Mouse (Mus musculus): Measurements from ENCODE around the gene Kbtbd6. TPM values are rescaled to one million over a fixed set of nuclear protein-coding genes. Genes with fewer than 3 reads are reported as not detected.
A peak's percentile ranks its signal among the peaks of the same experiment; 100 is the strongest.
"Not testable (repeated sequence)": the region's sequence is repeated elsewhere in the genome, so short reads cannot be mapped to it uniquely, and the experiment has no call there.

Gene Kbtbd6
- polyA plus RNA-seq, 1 experiment from 2014 or later: 4.6 TPM

DNA sequence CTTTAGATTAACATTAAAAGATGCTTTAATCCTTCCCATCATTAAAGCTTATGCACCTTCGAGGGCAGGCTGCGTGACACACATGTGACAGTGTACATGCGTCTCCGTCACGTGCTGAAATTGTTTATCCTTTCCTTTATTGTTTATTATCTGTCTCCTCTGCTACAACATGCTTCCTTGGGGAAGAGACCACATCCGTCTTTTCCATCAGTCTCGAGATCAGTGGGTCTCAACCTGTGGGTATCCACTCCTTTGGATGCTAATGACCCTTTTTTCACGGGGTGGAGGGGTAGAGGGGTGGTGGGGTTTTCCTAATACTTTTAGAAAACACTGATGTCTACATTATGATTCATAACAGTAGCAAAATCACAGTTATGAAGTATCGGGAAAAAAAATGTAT is 7.0 kb upstream of the Kbtbd6 start:
- no peak for ATAC-seq (ENCODE audit: borderline replicate concordance, extremely low read depth, low FRiP score, low TSS enrichment)
- H3K4me3 ChIP-seq: no peak overlapping the region
- no peaks in the 10 kb centered on the region for H3K9me3 ChIP-seq
- H3K27me3 ChIP-seq: no peaks in the 10 kb centered on the region
- no peak overlapping the region for H3K27ac ChIP-seq
- no peaks in the 10 kb centered on the region for H3K36me3 ChIP-seq
- no peak overlapping the region for H3K4me2 ChIP-seq
- WGBS: 69% methylated on average over 9 of the region's 9 CpGs
- no peaks in the 10 kb centered on the region for H3K4me1 ChIP-seq
- no peak overlapping the region for H3K9ac ChIP-seq

DNA sequence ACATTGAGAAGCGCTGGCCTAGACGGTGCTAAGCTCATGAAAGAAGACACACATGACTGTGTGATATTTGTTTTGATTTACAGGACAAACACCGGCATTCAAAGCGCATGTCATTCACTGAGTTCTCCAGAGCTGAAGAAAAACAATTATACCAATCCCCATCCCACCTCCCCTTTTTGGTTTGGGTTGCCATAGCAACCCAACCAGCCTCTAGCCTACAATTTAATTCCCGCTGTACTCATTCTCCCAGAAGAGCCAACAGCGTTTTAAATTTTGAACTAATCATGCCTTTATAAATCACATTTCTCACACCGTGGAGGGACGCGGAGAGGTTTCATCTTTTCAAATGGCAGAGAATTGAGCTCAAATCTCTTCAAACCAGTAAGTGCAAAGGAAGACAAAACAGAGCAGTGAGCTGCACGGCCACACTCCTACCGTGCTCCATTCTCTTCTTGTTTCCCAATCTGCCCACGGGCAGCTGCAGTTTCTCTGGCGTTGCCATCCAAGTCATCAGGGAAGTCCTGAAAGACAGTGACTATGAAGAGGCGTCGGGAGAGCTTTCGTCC is 6.5 kb upstream of the Kbtbd6 start:
- Histone ChIP-seq H3K4me3 (no peak overlapping the region), H3K9me3 (no peaks in the 10 kb centered on the region), H3K36me3 (no peaks in the 10 kb centered on the region), H3K27ac (no peak overlapping the region), H3K9ac (no peak overlapping the region), H3K4me1 (no peaks in the 10 kb centered on the region), H3K4me2 (no peak overlapping the region), H3K27me3 (no peaks in the 10 kb centered on the region)
- WGBS: 67% methylated on average over 16 of the region's 16 CpGs
- ATAC-seq (ENCODE audit: borderline replicate concordance, extremely low read depth, low FRiP score, low TSS enrichment): no peak

DNA sequence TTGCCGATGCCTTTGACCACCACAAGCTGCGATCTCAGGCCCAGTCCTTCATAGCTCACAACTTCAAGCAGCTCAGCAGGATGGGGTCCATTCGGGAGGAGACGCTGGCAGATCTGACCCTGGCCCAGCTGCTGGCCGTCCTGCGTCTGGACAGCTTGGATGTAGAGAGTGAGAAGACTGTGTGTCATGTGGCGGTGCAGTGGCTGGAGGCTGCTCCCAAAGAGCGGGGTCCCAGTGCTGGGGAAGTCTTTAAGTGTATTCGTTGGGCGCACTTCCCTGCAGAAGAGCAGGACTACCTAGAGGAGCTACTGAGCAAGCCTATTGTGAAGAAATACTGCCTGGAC is 928 bp downstream of the Kbtbd6 start:
- not testable (repeated sequence) for H3K9ac ChIP-seq; H3K4me3 ChIP-seq; H3K9me3 ChIP-seq; ATAC-seq (ENCODE audit: borderline replicate concordance, extremely low read depth, low FRiP score, low TSS enrichment); H3K27me3 ChIP-seq; H3K4me1 ChIP-seq; H3K27ac ChIP-seq; H3K4me2 ChIP-seq; H3K36me3 ChIP-seq
- WGBS: 90% methylated on average over 8 of the region's 10 CpGs

DNA sequence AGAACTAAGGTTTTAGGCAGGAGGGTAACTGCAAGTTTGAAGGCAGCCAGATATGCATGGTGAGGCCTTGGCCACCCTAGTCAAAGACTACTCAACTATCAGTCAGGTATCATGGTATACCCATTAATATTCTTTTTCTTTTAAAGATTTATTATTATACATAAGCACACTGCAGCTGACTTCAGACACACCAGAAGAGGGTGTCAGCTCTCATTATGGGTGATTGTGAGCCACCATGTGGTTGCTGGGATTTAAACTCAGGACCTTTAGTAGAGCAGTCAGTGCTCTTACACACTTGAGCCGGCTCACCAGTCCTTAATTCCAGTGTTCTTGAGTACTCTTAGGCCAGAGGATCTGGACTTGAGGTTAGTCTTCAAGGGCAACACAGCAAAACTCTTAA is 8.8 kb downstream of the Kbtbd6 start:
- no peak overlapping the region for H3K4me2 ChIP-seq
- H3K4me3 ChIP-seq: no peak overlapping the region
- H3K9ac ChIP-seq: no peak overlapping the region
- no peaks in the 10 kb centered on the region for H3K4me1 ChIP-seq
- H3K36me3 ChIP-seq: peaks cover 36% of the 10 kb centered on the region
- ATAC-seq (ENCODE audit: borderline replicate concordance, extremely low read depth, low FRiP score, low TSS enrichment): no peak
- H3K27me3 ChIP-seq: no peaks in the 10 kb centered on the region
- no peaks in the 10 kb centered on the region for H3K9me3 ChIP-seq
- H3K27ac ChIP-seq: no peak overlapping the region
- 86% methylated on average over 1 of the region's 1 CpGs for WGBS

DNA sequence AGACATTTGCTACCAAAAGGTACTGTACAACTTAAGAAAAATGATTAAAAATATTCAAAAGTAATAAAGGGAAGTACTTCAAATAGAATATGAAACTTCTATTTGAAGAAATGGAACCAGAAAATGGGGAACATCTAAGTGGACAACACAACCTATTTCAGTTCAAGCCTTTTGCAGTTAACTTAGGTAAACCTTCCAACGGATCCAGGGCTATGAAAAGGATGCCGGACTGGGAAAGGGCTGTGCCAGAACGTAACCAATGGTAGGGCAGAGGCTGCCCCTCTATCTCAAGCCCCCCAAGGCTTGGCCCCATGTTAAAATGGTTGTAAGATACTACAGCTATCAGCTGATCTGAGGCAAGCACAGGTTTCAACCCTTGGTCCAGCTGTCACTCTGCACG is 9.4 kb downstream of the Kbtbd6 start:
- no peaks in the 10 kb centered on the region for H3K27me3 ChIP-seq
- H3K4me1 ChIP-seq: no peaks in the 10 kb centered on the region
- whole genome bisulfite sequencing: 89% methylated on average over 4 of the region's 4 CpGs
- ATAC-seq (ENCODE audit: borderline replicate concordance, extremely low read depth, low FRiP score, low TSS enrichment): no peak
- no peak overlapping the region for H3K27ac ChIP-seq
- no peak overlapping the region for H3K4me2 ChIP-seq
- H3K36me3 ChIP-seq: peaks cover 42% of the 10 kb centered on the region
- H3K4me3 ChIP-seq: no peak overlapping the region
- no peak overlapping the region for H3K9ac ChIP-seq
- no peaks in the 10 kb centered on the region for H3K9me3 ChIP-seq

DNA sequence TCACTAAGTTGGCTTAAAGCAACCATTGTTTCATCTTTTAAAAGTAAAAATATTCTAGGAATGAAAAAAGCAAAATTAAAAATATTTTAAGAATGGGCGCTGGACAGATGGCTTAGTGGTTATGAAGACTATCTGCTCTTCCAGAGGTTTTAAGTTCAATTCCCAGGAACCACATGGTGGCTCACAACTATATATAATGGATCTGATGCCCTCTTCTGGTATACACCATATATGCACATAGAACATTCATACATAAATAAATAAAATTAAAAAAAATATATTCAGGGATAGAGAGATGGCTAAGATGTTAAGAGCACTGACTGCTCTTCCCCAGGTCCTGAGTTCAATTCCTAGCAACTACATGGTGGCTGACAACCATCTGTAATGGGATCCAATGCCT is 14.0 kb downstream of the Kbtbd6 start:
- Histone ChIP-seq H3K4me3 (no peak overlapping the region), H3K9ac (no peak overlapping the region), H3K36me3 (peaks cover 79% of the 10 kb centered on the region), H3K9me3 (no peaks in the 10 kb centered on the region), H3K27ac (no peak overlapping the region), H3K4me1 (no peaks in the 10 kb centered on the region), H3K4me2 (no peak overlapping the region), H3K27me3 (no peaks in the 10 kb centered on the region)
- ATAC-seq (ENCODE audit: borderline replicate concordance, extremely low read depth, low FRiP score, low TSS enrichment): no peak
- WGBS: 82% methylated on average over 1 of the region's 1 CpGs

DNA sequence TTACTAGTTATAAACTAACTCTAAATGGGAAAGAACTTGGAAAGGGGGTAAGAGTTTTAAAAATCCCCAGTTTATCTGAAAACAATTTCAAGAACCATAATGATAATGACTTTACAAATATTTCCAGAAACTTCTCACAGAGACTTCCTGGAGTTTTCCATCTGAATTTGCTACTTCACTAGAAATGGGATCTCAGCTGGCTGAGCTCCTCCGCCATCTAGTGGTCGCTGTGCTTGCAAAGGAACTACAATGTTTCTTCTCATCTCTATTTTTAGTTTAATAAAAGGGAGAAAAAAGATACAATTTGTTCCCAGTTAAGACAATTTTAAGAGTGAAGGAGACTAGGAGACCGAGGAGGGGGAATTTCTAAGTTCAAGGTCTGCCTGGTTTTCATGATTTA is 16.0 kb downstream of the Kbtbd6 start:
- Histone ChIP-seq H3K36me3 (peaks cover 82% of the 10 kb centered on the region), H3K4me2 (no peak overlapping the region), H3K9me3 (no peaks in the 10 kb centered on the region), H3K4me1 (no peaks in the 10 kb centered on the region), H3K27me3 (no peaks in the 10 kb centered on the region), H3K9ac (no peak overlapping the region), H3K4me3 (no peak overlapping the region), H3K27ac (no peak overlapping the region; the same call in 1 of the 2 replicates)
- no peak for ATAC-seq (ENCODE audit: borderline replicate concordance, extremely low read depth, low FRiP score, low TSS enrichment)
- 15% methylated on average over 3 of the region's 3 CpGs for WGBS

DNA sequence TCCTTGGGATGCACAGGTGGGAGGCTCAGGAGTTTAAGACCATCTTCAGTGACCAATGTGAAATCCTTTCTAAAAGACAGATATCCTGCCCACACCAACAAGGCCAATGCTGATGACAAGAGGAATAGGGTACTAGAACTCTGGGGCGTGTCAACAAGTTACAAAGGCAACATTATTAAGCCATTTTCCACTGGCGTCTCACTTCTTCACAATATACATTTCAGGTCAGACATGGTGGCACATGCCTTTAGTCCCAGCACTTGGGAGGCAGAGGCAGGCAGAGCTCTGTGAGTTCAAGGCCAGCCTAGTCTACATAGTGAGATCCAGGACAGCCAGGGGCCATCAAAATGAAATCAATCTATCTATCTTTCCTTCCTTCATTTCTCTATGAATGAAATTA is 21.7 kb downstream of the Kbtbd6 start:
- no peaks in the 10 kb centered on the region for H3K9me3 ChIP-seq
- no peak overlapping the region for H3K27ac ChIP-seq
- no peak for ATAC-seq (ENCODE audit: borderline replicate concordance, extremely low read depth, low FRiP score, low TSS enrichment)
- no peaks in the 10 kb centered on the region for H3K27me3 ChIP-seq
- no peak overlapping the region for H3K4me2 ChIP-seq
- H3K9ac ChIP-seq: no peak overlapping the region
- 92% methylated on average over 2 of the region's 2 CpGs for WGBS
- H3K4me3 ChIP-seq: no peak overlapping the region
- H3K36me3 ChIP-seq: peaks cover 81% of the 10 kb centered on the region
- H3K4me1 ChIP-seq: no peaks in the 10 kb centered on the region

DNA sequence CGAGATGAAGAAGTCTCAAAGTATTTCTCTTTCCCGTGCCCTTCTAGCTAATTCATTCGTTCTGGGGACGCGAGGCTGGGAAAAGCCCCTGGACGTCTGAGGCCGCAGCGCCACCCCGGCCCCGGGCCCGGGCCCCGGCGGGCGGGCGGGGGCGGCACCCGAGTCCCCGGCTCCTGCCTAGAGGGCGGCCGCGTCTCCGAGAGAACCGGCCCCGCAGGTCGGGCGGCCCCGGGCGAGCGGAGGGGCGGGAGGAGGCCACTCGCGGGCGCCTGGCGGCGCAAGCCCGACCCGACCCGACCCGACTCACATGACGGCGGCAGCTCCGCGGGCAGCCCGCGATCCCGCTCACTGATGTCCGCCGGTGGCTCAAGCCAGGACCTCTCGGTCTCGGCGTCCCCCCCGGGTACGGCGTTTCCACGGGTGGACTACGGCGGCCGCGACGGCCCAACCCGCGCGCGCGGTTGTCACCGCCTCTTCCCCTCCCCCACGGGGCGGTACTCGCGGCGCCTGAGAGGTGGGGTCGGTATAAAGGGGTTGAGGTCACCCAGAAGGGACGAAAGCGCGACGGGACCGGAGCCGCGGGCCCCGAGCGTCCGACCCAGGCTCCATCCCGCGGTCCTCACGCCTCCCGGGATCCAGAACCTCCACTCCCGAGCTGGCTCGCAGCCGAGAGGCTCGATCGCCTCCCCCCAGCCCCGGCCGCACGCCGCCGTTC is 29.1 kb downstream of the Kbtbd6 start, which contains the start of gene Elf1:
Gene Elf1 (plus strand): TSS at position 571 of the 715 bp plus-strand sequence.
- peak within 1 kb of the TSS; percentile 99 for H3K27ac ChIP-seq
- H3K9ac ChIP-seq: peak within 1 kb of the TSS; percentile 96
- no peaks in the 10 kb centered on the region for H3K27me3 ChIP-seq
- H3K4me2 ChIP-seq: peak within 1 kb of the TSS; percentile 75
- WGBS: under 1% methylated on average over 77 of the region's 96 CpGs
- H3K36me3 ChIP-seq: peaks cover 16% of the 10 kb centered on the region
- no peaks in the 10 kb centered on the region for H3K9me3 ChIP-seq
- peaks cover 39% of the 10 kb centered on the region for H3K4me1 ChIP-seq
- peak; percentile 85 for ATAC-seq (ENCODE audit: borderline replicate concordance, extremely low read depth, low FRiP score, low TSS enrichment)
- peak within 1 kb of the TSS; percentile 75 for H3K4me3 ChIP-seq

DNA sequence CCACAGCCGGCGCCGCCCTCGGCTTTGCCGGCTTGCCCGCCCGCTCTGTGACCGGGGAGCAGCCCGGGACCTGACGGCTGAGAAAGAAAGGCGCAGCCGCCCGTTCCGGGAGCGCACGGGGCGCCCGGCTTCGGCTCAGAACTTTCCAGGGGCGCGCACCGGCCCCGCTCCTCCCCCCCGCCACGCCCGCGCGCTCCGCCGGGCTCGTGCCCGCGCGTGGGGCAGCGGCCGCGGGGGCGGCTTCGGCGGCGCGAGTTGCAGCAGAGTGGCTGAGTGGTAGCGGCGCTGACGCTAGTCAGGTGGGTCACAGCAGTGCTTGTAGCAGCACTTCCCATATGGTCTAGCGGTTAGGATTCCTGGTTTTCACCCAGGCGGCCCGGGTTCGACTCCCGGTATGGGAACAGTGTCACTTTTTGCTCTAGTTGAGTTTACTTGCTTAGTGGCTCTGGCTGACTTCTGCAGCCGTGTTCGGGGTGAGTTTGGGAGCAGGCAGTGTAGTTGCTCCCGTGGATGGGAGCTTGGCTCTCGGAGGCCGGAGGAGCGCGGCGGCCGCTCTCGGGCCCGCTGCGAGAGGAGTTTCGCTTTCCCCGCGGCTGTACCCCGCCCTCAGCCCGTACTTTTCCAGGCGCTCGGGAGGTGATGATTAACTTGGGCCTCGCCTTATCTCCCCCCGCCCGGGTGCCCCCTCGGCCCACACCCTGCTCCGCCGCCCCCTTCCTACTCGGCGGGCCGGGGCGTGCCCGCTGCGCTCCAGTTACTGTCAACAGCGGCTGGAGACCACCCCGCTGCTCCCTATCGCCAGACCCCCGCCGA is 29.9 kb downstream of the Kbtbd6 start, which contains the start of gene Wbp4:
Gene Wbp4 (minus strand): TSS at position 182 of the 813 bp plus-strand sequence.
- under 1% methylated on average over 82 of the region's 86 CpGs for WGBS
- peak within 1 kb of the TSS; percentile 99 for H3K27ac ChIP-seq

DNA sequence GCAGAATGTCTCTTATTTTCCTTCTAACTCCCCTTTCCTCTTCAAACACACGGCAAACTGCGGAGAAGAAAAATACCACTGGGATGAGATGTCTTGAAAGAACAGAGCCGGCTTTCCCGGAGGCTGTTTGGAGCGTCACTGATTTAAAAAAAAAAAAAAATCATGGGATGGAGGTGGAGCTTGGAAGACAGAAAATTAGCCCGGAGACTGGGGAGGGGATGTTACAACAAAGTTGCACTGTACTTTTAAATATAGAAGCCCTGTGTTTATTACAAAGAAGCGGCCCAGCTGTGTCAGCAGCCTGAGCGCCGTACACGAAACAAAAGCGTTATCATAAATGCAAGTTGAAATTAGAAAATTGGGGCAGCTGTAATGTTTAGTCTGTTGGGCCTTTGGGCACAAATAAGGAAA is 30.6 kb downstream of the Kbtbd6 start:
- Histone ChIP-seq H3K4me2 (peak overlapping the region; percentile 75), H3K27ac (peak overlapping the region; percentile 99), H3K9me3 (no peaks in the 10 kb centered on the region), H3K9ac (peak overlapping the region; percentile 96), H3K27me3 (no peaks in the 10 kb centered on the region), H3K4me1 (peaks cover 54% of the 10 kb centered on the region), H3K36me3 (peaks cover 9% of the 10 kb centered on the region; the same call in 1 of the 2 replicates), H3K4me3 (peak overlapping the region; percentile 75)
- no peak; the same call in 1 of the 2 replicates for ATAC-seq (ENCODE audit: borderline replicate concordance, extremely low read depth, low FRiP score, low TSS enrichment)
- WGBS: under 1% methylated on average over 11 of the region's 11 CpGs

More for the DNA sequence above, 29.9 kb downstream of the Kbtbd6 start, which contains the start of gene Wbp4:
- Histone ChIP-seq H3K36me3 (peaks cover 13% of the 10 kb centered on the region), H3K9ac (peak within 1 kb of the TSS; percentile 96), H3K4me2 (peak within 1 kb of the TSS; percentile 75), H3K4me3 (peak within 1 kb of the TSS; percentile 75), H3K9me3 (no peaks in the 10 kb centered on the region), H3K4me1 (peaks cover 47% of the 10 kb centered on the region), H3K27me3 (no peaks in the 10 kb centered on the region)
- ATAC-seq (ENCODE audit: borderline replicate concordance, extremely low read depth, low FRiP score, low TSS enrichment): peak; percentile 87

Data from lung, embryonic 15.5 days (tissue).